In the genomic region with DNA sequence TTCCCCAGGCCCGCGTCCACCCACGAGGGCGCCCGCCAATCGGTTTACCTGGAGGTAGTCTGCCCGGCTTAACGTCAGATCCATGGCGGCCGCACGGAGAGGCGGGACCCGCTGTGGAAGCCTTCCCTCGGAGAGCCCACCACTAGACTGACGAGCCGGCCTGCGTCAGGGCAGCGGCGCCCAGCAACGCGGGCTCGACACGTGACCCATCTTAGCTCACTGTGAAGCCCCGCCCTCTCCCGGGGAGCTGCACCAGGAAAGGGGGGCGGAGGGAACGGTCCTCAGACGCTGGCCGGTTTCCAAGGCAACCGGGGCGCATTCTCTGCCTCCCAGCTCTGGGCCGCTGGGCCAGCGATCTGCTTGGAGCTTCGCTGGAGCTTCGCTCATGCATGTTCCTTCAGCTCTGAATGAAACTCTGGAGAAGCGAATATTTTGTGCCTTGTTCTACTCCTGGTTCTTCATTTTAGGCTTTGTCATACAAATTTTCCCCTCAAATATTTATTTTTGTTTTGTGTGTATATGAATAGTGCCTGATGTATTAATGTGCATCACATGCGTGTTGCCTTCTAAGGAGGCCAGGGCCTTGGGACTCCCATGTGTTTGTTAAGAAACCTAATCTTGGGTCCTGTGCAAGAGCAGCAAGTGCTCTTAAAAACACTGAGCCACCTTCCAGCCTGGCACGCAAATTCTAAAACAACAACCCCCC, we compare ENCODE assay signal across 8 mouse cellular contexts. TPM values are rescaled to one million over a fixed set of nuclear protein-coding genes. Genes with fewer than 3 reads are reported as not detected.
A peak's percentile ranks its signal among the peaks of the same experiment; 100 is the strongest.
DNase-seq lines count a peak whose midpoint lies in the region; ATAC-seq and TF ChIP-seq lines count a peak whose summit lies in the region.

Gene Bbs7, minus strand, starts transcription at position 276 of the 706 bp plus-strand sequence.

- 3% methylated on average over 38 of the region's 38 CpGs for WGBS in forebrain, embryonic 12.5 days
- 4% methylated on average over 37 of the region's 38 CpGs for WGBS in heart, embryonic 16.5 days
- 4% methylated on average over 38 of the region's 38 CpGs for WGBS in liver, embryonic 13.5 days (ENCODE audit: insufficient replicate concordance)
- whole genome bisulfite sequencing in stomach, embryonic 14.5 days = 4% methylated on average over 38 of the region's 38 CpGs

- H3K36me3 ChIP-seq in E14TG2a.4 (ENCODE audit: insufficient read depth, low read length) = no peaks in the 10 kb centered on the region
- no peaks in the 10 kb centered on the region for H3K36me3 ChIP-seq in forebrain, embryonic 12.5 days (replicated peaks)
- H3K36me3 ChIP-seq in heart, embryonic 16.5 days (ENCODE audit: control insufficient read depth, insufficient read depth) = no peaks in the 10 kb centered on the region
- H3K36me3 ChIP-seq in liver, embryonic 13.5 days = no peaks in the 10 kb centered on the region
- H3K36me3 ChIP-seq in stomach, embryonic 14.5 days (ENCODE audit: control insufficient read depth, insufficient read depth, low read length) = no peaks in the 10 kb centered on the region; the same call in 1 of the 2 replicates

- H3K4me2 ChIP-seq in forebrain, embryonic 12.5 days = peak within 1 kb of the TSS; percentile 64
- peak within 1 kb of the TSS; percentile 87 for H3K4me2 ChIP-seq in heart, embryonic 16.5 days (ENCODE audit: low read depth, low read length)
- H3K4me2 ChIP-seq in liver, embryonic 13.5 days = peak within 1 kb of the TSS; percentile 91
- H3K4me2 ChIP-seq in stomach, embryonic 14.5 days (replicated peaks; ENCODE audit: low read depth, low read length) = peak within 1 kb of the TSS; percentile 66

- H3K27ac ChIP-seq in forebrain, embryonic 12.5 days = peak within 1 kb of the TSS; percentile 36
- peak within 1 kb of the TSS; percentile 74 for H3K27ac ChIP-seq in heart, embryonic 16.5 days (ENCODE audit: low read length)
- no peak within 1 kb of the TSS for H3K27ac ChIP-seq in liver, embryonic 13.5 days
- no peak within 1 kb of the TSS for H3K27ac ChIP-seq in stomach, embryonic 14.5 days (ENCODE audit: low read length)

- peak within 1 kb of the TSS; percentile 82 for H3K4me3 ChIP-seq in E14TG2a.4 (replicated peaks; ENCODE audit: low read length)
- H3K4me3 ChIP-seq in forebrain, embryonic 12.5 days (replicated peaks) = peak within 1 kb of the TSS; percentile 67
- peak within 1 kb of the TSS; percentile 90 for H3K4me3 ChIP-seq in heart, embryonic 16.5 days (ENCODE audit: low read length)
- H3K4me3 ChIP-seq in liver, embryonic 13.5 days (replicated peaks) = peak within 1 kb of the TSS; percentile 74
- peak within 1 kb of the TSS; percentile 58 for H3K4me3 ChIP-seq in stomach, embryonic 14.5 days (ENCODE audit: low read depth, low read length)

- peaks cover 3% of the 10 kb centered on the region; the same call in 1 of the 2 replicates for H3K27me3 ChIP-seq in E14TG2a.4 (ENCODE audit: insufficient read depth, low read length)
- no peaks in the 10 kb centered on the region for H3K27me3 ChIP-seq in forebrain, embryonic 12.5 days
- H3K27me3 ChIP-seq in heart, embryonic 16.5 days (ENCODE audit: control insufficient read depth, insufficient read depth, low read length) = no peaks in the 10 kb centered on the region
- no peaks in the 10 kb centered on the region for H3K27me3 ChIP-seq in liver, embryonic 13.5 days
- H3K27me3 ChIP-seq in stomach, embryonic 14.5 days (ENCODE audit: control insufficient read depth, insufficient read depth, low read length) = no peaks in the 10 kb centered on the region

- DNase-seq in c-Kit-positive CD71-positive TER-119-positive erythroid progenitor cells, embryonic 14.5 days (ENCODE audit: low spot score) = peak; percentile 89
- peak; percentile 97 to 98 for DNase-seq in kidney, postnatal 25 days
- peak; percentile 89 for DNase-seq in liver, embryonic 13.5 days
- peak; percentile 70 to 78 for DNase-seq in natural killer cell, adult 2 months (ENCODE audit: low spot score in 2 of 2)

- peak; percentile 100 for ATAC-seq in forebrain, embryonic 12.5 days (ENCODE audit: low FRiP score)
- ATAC-seq in heart, embryonic 16.5 days (replicated peaks; ENCODE audit: extremely low read depth, insufficient read depth, low FRiP score) = peak; percentile 99
- ATAC-seq in liver, embryonic 13.5 days (ENCODE audit: low read depth) = peak; percentile 97
- peak; percentile 100 for ATAC-seq in stomach, embryonic 14.5 days (ENCODE audit: insufficient number of reproducible peaks, insufficient read depth, low FRiP score, low read depth)

- peaks cover 4% of the 10 kb centered on the region; the same call in 1 of the 2 replicates for H3K4me1 ChIP-seq in E14TG2a.4 (replicated peaks; ENCODE audit: low read depth, low read length)
- H3K4me1 ChIP-seq in forebrain, embryonic 12.5 days = peaks cover 10% of the 10 kb centered on the region
- H3K4me1 ChIP-seq in heart, embryonic 16.5 days (ENCODE audit: control insufficient read depth, insufficient read depth, low read length) = peaks cover 7% of the 10 kb centered on the region; the same call in 1 of the 2 replicates
- H3K4me1 ChIP-seq in liver, embryonic 13.5 days (replicated peaks) = peaks cover 16% of the 10 kb centered on the region
- H3K4me1 ChIP-seq in stomach, embryonic 14.5 days (ENCODE audit: control insufficient read depth, insufficient read depth, low read length) = no peaks in the 10 kb centered on the region

- TF ChIP-seq CTCF in E14TG2a.4 (conservative IDR thresholded peaks at IDR 0.05; ENCODE audit: low read length) = no peak

- H3K9ac ChIP-seq in forebrain, embryonic 12.5 days = peak within 1 kb of the TSS; percentile 70
- peak within 1 kb of the TSS; percentile 85 for H3K9ac ChIP-seq in heart, embryonic 16.5 days (ENCODE audit: low read length)
- H3K9ac ChIP-seq in liver, embryonic 13.5 days = peak within 1 kb of the TSS; percentile 81
- peak within 1 kb of the TSS; percentile 43 for H3K9ac ChIP-seq in stomach, embryonic 14.5 days (replicated peaks; ENCODE audit: low read depth, low read length)

- H3K9me3 ChIP-seq in E14TG2a.4 (ENCODE audit: low read length) = no peaks in the 10 kb centered on the region
- no peaks in the 10 kb centered on the region for H3K9me3 ChIP-seq in forebrain, embryonic 12.5 days
- H3K9me3 ChIP-seq in heart, embryonic 16.5 days (replicated peaks; ENCODE audit: control insufficient read depth, low read length) = no peaks in the 10 kb centered on the region
- no peaks in the 10 kb centered on the region for H3K9me3 ChIP-seq in liver, embryonic 13.5 days (replicated peaks)
- H3K9me3 ChIP-seq in stomach, embryonic 14.5 days (ENCODE audit: control insufficient read depth, low read depth, low read length) = no peaks in the 10 kb centered on the region

RNA-seq across cellular contexts. Expression of gene Bbs7, which starts in this region (rescaled TPM):
- polyA plus RNA-seq in forebrain, embryonic 12.5 days (2016; fragmentation: Nextera tagmentation; extraction: Ambion mirVana) = 19.6 and 20.9 TPM in 2 replicates
- polyA plus RNA-seq in heart, embryonic 16.5 days (2015; fragmentation: Nextera tagmentation; extraction: Ambion mirVana) = 10.0 and 11.7 TPM in 2 replicates
- 9.0 and 9.7 TPM in 2 replicates for polyA plus RNA-seq in liver, embryonic 13.5 days (2015; fragmentation: Nextera tagmentation; extraction: Ambion mirVana)
- 13.8 and 14.6 TPM in 2 replicates for polyA plus RNA-seq in stomach, embryonic 14.5 days (2014; fragmentation: Nextera tagmentation; extraction: Ambion mirVana)

Comparison
In these comparisons a context has a peak if more than half of its experiments do, and no peak if none do; other contexts are left out.
1. H3K27ac ChIP-seq: peak in forebrain, embryonic 12.5 days (single experiment) and heart, embryonic 16.5 days (single experiment); none in liver, embryonic 13.5 days (single experiment) and stomach, embryonic 14.5 days (single experiment).
2. Peak in every context shown above with its lines, with median percentiles within 50 percentile points of each other: H3K4me3 ChIP-seq, DNase-seq, ATAC-seq, H3K4me2 ChIP-seq and H3K9ac ChIP-seq.